Mouse (Mus musculus): Measurements from ENCODE around the gene Cdr1.

Cdr1 gene

DNA sequence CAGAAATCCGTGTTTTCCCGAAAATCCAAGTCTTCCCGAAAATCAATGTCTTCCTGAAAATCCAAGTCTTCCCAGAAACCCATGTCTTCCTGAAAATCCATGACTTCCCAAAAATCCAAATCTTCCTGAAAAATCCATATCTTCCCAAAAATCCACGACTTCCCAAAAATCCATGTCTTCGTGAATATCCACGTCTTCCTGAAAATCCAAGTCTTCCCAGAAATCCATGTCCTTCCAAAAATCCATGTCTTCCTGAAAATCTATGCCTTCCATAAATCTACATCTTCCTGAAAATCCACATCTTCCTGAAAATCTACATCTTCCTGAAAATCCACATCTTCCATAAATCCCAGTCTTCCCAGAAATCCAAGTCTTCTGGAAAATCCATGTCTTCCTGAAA, at the start of gene Cdr1:
Gene Cdr1, minus strand, starts transcription at position 101 of the 400 bp plus-strand sequence.
- no peak for DNase-seq (ENCODE audit: extremely low read depth, low read depth, low spot score)

DNA sequence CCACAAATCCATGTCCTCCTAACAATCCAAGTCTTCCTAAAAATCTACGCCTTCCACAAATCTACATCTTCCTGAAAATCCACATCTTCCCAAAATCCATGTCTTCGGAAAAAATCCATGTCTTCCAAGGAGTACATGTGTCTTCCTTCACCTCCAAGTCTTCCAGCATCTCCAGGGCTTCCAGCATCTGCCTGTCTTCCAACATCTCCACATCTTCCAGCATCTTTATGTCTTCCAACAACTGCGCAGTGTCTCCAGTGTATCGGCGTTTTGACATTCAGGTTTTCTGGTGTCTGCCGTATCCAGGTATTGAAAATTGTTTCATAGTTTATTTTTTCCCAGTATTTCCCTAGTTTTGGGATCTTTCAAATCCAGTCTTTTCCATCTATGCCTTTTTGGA, 511 bp upstream of the Cdr1 start:
- DNase-seq (ENCODE audit: extremely low read depth, low read depth, low spot score), result no peak

GRCm38 (mm10) chrX:61166519-61166918, 18.8 kb downstream of the Cdr1 start:
- DNase-seq (ENCODE audit: extremely low read depth, low read depth, low spot score), result no peak

DNA sequence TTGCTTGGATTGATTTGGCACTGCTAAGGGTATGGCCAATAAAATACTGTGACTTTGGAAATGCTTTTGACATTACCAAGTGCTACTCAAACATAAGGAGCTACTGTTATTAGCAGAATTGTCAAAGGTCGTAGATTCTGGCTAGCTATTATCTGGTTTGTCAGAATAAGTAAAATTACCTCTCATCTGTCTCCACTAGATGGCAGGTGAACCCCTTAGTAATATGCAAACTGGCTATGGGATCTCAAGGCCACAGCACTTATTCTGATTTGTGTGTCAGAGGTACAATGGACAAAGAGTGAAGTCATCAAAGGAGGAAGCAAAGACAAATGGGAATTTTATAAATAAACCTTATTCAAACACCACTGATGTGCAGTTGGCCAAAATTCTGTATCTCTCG, 24.1 kb downstream of the Cdr1 start:
- no peak for DNase-seq (ENCODE audit: extremely low read depth, low read depth, low spot score)

DNA sequence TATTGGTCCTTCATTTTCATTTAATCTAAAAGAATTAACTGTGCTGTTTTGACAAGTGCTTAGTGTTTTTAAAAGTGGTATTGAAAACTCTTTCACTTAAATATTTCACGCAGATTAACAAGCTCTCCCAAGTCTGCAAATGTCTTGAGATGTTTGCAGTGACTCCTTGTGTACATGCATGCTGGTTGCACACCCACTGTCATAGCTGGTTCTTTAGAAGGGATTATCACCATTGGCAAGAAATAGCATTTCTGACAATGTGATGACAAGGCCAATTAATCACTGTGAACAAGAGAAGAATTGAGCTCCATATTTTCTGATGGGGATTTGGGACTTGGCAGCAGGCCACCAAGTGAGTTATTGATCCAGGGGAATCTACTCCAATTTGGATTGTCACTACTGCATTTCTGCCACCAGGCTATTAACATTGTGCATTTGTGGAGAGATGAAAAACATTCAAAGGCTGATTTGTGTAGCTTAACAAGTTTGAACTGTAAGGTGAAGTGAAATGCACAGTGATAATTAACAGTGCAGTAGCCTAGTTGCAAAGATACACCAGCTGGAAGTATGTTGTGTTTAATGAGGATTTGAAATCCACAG, 30.6 kb downstream of the Cdr1 start:
- no peak for DNase-seq (ENCODE audit: extremely low read depth, low read depth, low spot score)

GRCm38 (mm10) chrX:61154246-61154645, 31.1 kb downstream of the Cdr1 start:
- no peak for DNase-seq (ENCODE audit: extremely low read depth, low read depth, low spot score)

GRCm38 (mm10) chrX:61146569-61146968, 38.8 kb downstream of the Cdr1 start:
- no peak for DNase-seq (ENCODE audit: extremely low read depth, low read depth, low spot score)

DNA sequence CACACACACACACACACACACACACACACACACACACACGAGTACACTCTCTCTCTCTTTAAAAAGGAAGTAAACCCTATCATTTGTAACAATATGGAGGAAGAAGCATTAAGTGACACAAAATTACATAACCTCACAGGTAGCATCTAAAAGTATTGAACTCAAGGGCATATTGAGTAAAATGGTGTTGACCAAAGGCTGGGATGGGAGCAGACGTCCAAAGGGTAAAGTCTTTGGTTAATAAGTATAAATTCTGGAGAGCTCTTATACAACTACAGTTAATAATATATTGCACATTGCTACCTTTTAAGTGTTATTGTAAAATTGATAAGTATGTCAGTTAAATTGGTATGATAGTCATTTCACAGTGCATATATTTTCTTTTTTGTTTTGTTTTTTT, 39.9 kb downstream of the Cdr1 start:
- no peak for DNase-seq (ENCODE audit: extremely low read depth, low read depth, low spot score)

DNA sequence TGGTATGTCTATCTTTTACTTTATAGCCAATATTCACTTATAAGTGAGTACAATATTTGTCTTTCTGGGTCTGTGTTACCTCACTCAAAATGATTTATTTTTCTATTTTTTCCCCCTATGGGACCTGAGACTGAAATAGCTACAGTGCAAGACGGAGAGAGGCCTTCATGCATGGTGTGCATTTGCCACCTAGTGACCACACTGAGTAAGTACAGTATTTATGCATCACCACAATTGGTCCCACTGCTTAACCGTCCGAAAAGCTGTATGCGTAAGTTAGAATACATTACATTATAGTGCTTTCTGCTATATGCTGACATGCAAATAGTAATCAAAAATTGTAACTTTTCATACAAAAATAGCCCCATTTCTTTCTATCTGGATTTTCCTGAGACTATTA, 50.8 kb downstream of the Cdr1 start:
- DNase-seq (ENCODE audit: extremely low read depth, low read depth, low spot score), result no peak
